Mouse (Mus musculus) hindbrain, embryonic 14.5 days (tissue): ENCODE measurements around the gene Pde3a. TPM values are rescaled to one million over a fixed set of nuclear protein-coding genes. Genes with fewer than 3 reads are reported as not detected.

Source experiments
- ATAC-seq: fragments of 200-750 bp; cut with Nextera tagmentation; 2 replicates; pipeline ENCODE4 v1.8.0; 2017; ENCODE audit warnings: moderate number of reproducible peaks, mild to moderate bottlenecking, moderate TSS enrichment, moderate library complexity; ENCODE audit not compliant: low FRiP score
- DNase-seq: peaks from one replicate; pipeline ENCODE4 v3.0.0-alpha.2; 2015; ENCODE audit warnings: low spot score
- H3K27ac ChIP-seq: fragments of 300-500 bp; sonication (generic); 2 replicates; pipeline ENCODE4 v1.5.1; 2014; ENCODE audit warnings: mild to moderate bottlenecking, moderate library complexity
- H3K27me3 ChIP-seq: fragments of 300-500 bp; sonication (generic); 2 replicates; pipeline ENCODE4 v1.6.1; 2014; ENCODE audit warnings: mild to moderate bottlenecking, low read length, mixed read lengths; ENCODE audit not compliant: control insufficient read depth, insufficient read depth
- H3K36me3 ChIP-seq: fragments of 300-500 bp; sonication (generic); replicated peaks from 2 replicates; pipeline ENCODE4 v1.6.1; 2014; ENCODE audit not compliant: control insufficient read depth, insufficient read depth
- H3K4me1 ChIP-seq: fragments of 300-500 bp; sonication (generic); replicated peaks from 2 replicates; pipeline ENCODE4 v1.6.1; 2014; ENCODE audit warnings: antibody characterized with exemption, low read length, mixed read lengths; ENCODE audit not compliant: control insufficient read depth, insufficient read depth
- H3K4me2 ChIP-seq: fragments of 300-500 bp; sonication (generic); replicated peaks from 2 replicates; pipeline ENCODE4 v1.6.1; 2014; ENCODE audit warnings: mild to moderate bottlenecking, moderate library complexity
- H3K4me3 ChIP-seq: fragments of 300-500 bp; sonication (generic); replicated peaks from 2 replicates; pipeline ENCODE4 v1.5.1; 2014; ENCODE audit warnings: mild to moderate bottlenecking, low read length
- H3K9ac ChIP-seq: fragments of 300-500 bp; sonication (generic); 2 replicates; pipeline ENCODE4 v1.6.1; 2014
- H3K9me3 ChIP-seq: fragments of 300-500 bp; sonication (generic); 2 replicates; pipeline ENCODE4 v1.6.1; 2016; ENCODE audit warnings: low read length; ENCODE audit not compliant: control insufficient read depth
- WGBS: fragments of 180-500 bp; shearing (Covaris S2); extraction: QIAGEN DNeasy Blood & Tissue Kit; methylation state at CpG from one replicate; pipeline ENCODE4 v1.1.7; 2014; 5-methylcytosine and 5-hydroxymethylcytosine counted together
- polyA plus RNA-seq: library from polyadenylated mRNA; unstranded; fragments of >200 nt; fragmentation: Nextera tagmentation; extraction: Ambion mirVana; gene quantifications from 2 replicates; pipeline ENCODE4 v1.2.1, GENCODE M21; 2014

Pde3a gene
- polyA plus RNA-seq, 1 experiment from 2014 or later = 2.7 TPM

- H3K4me3 ChIP-seq = no peak within 1 kb of the TSS
- no peak for ATAC-seq
- no peaks in the 10 kb centered on the region for H3K9me3 ChIP-seq
- no peaks in the 10 kb centered on the region for H3K4me1 ChIP-seq
- no peaks in the 10 kb centered on the region for H3K27me3 ChIP-seq
- no peak within 1 kb of the TSS for H3K4me2 ChIP-seq
- H3K9ac ChIP-seq = no peak within 1 kb of the TSS
- WGBS = 46% methylated on average over 2 of the region's 2 CpGs
- H3K27ac ChIP-seq = no peak within 1 kb of the TSS
- DNase-seq = no peak
- H3K36me3 ChIP-seq = no peaks in the 10 kb centered on the region
These were observed 274.9 kb downstream of the Pde3a start, which contains the start of gene Slco1c1 for GRCm38 (mm10) chr6:141523747-141524640. Gene Slco1c1, plus strand, starts transcription at chr6:141524368.

- 44% methylated on average over 1 of the region's 1 CpGs for WGBS
- Histone ChIP-seq H3K36me3 (no peaks in the 10 kb centered on the region), H3K27ac (no peak overlapping the region), H3K4me1 (no peaks in the 10 kb centered on the region), H3K4me3 (no peak overlapping the region), H3K4me2 (no peak overlapping the region), H3K27me3 (no peaks in the 10 kb centered on the region), H3K9me3 (no peaks in the 10 kb centered on the region), H3K9ac (no peak overlapping the region)
- no peak for DNase-seq
- no peak for ATAC-seq
These were observed 276.7 kb downstream of the Pde3a start for GRCm38 (mm10) chr6:141525787-141526186.

GRCm38 (mm10) chr6:141530865-141531264 lies 281.8 kb downstream of the Pde3a start:
- H3K27ac ChIP-seq = no peak overlapping the region
- no peaks in the 10 kb centered on the region for H3K4me1 ChIP-seq
- WGBS = 87% methylated on average over 6 of the region's 6 CpGs
- H3K4me2 ChIP-seq = no peak overlapping the region
- DNase-seq = no peak
- no peak overlapping the region for H3K4me3 ChIP-seq
- ATAC-seq = no peak
- no peaks in the 10 kb centered on the region for H3K27me3 ChIP-seq
- H3K9ac ChIP-seq = no peak overlapping the region
- no peaks in the 10 kb centered on the region for H3K36me3 ChIP-seq
- H3K9me3 ChIP-seq = no peaks in the 10 kb centered on the region

GRCm38 (mm10) chr6:141537298-141537697 lies 288.2 kb downstream of the Pde3a start:
- WGBS = 87% methylated on average over 3 of the region's 3 CpGs
- Histone ChIP-seq H3K9ac (no peak overlapping the region), H3K4me1 (no peaks in the 10 kb centered on the region), H3K4me3 (no peak overlapping the region), H3K27me3 (no peaks in the 10 kb centered on the region), H3K4me2 (no peak overlapping the region), H3K36me3 (no peaks in the 10 kb centered on the region), H3K9me3 (no peaks in the 10 kb centered on the region), H3K27ac (no peak overlapping the region)
- ATAC-seq (no peak), DNase-seq (no peak)

- Histone ChIP-seq H3K4me1 (no peaks in the 10 kb centered on the region), H3K9me3 (no peaks in the 10 kb centered on the region), H3K27ac (no peak overlapping the region), H3K9ac (no peak overlapping the region), H3K27me3 (no peaks in the 10 kb centered on the region), H3K36me3 (no peaks in the 10 kb centered on the region), H3K4me2 (no peak overlapping the region), H3K4me3 (no peak overlapping the region)
- no peak for ATAC-seq
- no peak for DNase-seq
- 83% methylated on average over 1 of the region's 1 CpGs for WGBS
These were observed 292.1 kb downstream of the Pde3a start for GRCm38 (mm10) chr6:141541136-141541535.

- H3K9me3 ChIP-seq = no peaks in the 10 kb centered on the region
- no peak overlapping the region for H3K27ac ChIP-seq
- no peaks in the 10 kb centered on the region for H3K36me3 ChIP-seq
- ATAC-seq = no peak
- H3K4me1 ChIP-seq = no peaks in the 10 kb centered on the region
- H3K4me2 ChIP-seq = no peak overlapping the region
- H3K27me3 ChIP-seq = no peaks in the 10 kb centered on the region
- 95% methylated on average over 7 of the region's 7 CpGs for WGBS
- H3K9ac ChIP-seq = no peak overlapping the region
- no peak overlapping the region for H3K4me3 ChIP-seq
- no peak for DNase-seq
These were observed 294.3 kb downstream of the Pde3a start for GRCm38 (mm10) chr6:141543344-141543743.
